Mouse (Mus musculus): ENCODE results near the gene Frem1. TPM values are rescaled to one million over a fixed set of nuclear protein-coding genes. Genes with fewer than 3 reads are reported as not detected.

Gene Frem1
- polyA plus RNA-seq, 1 experiment: 0.64 TPM

DNA sequence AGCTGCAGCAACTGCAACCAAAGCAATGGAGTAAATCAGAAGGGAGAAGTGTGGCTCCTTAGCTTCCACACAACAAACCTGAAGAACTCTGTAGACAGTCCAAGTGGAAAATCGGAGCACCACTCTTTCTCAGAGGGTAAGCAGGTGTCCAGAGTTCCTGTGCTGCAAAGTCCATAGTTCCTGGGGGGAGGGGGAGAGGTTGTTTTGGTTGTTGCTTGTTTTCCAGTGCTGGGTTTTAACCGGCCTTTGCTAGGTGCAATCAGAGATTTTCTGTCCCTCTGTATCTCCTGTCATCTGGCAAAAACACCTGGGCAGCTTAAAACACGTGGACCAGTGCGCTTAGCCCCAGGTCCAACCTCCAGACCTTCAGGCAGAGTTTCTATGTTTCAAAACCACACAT, 177.3 kb downstream of the Frem1 start:
- H3K4me3 ChIP-seq (ENCODE audit: low read depth, low read length): no peak overlapping the region
- H3K9me3 ChIP-seq (replicated peaks; ENCODE audit: control insufficient read depth, insufficient read depth, low read length, poor library complexity, severe bottlenecking): peaks cover 4% of the 10 kb centered on the region; the same call in 1 of the 2 replicates
- H3K9ac ChIP-seq (ENCODE audit: low read depth, poor library complexity, severe bottlenecking): no peak overlapping the region
- no peak overlapping the region for H3K27ac ChIP-seq (ENCODE audit: insufficient read depth, low read length)
- TF ChIP-seq EP300 (IDR thresholded peaks at IDR 0.05; ENCODE audit: insufficient read depth, low read depth, low read length): no peak
- H3K4me1 ChIP-seq (ENCODE audit: control insufficient read depth, insufficient read depth, low read length): peaks cover 2% of the 10 kb centered on the region
- H3K27me3 ChIP-seq (ENCODE audit: control insufficient read depth, insufficient read depth, low read length, poor library complexity, severe bottlenecking): no peaks in the 10 kb centered on the region
- no peaks in the 10 kb centered on the region for H3K36me3 ChIP-seq (ENCODE audit: control insufficient read depth, insufficient read depth, low read length, poor library complexity, severe bottlenecking)

DNA sequence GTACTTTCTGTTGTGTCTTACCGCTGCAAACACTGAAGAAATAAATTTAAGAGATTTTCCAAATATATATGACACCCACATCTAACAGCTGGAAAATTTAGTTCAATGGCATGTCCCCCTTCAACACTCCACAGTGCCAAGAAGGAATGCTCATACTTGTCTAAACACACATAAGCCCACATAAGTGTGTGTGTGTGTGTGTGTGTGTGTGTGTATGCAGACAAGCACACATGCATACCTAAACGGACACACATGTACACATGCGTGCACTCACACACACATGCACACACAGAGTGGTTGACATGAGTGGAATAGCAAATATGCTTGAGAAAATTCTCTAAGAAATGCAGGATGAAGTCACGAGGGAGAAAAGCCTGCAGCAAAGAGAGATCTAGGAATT, 179.6 kb downstream of the Frem1 start:
- Histone ChIP-seq H3K4me1 (ENCODE audit: control insufficient read depth, insufficient read depth, low read length) (peaks cover 2% of the 10 kb centered on the region), H3K36me3 (ENCODE audit: control insufficient read depth, insufficient read depth, low read length, poor library complexity, severe bottlenecking) (no peaks in the 10 kb centered on the region), H3K27ac (ENCODE audit: insufficient read depth, low read length) (no peak overlapping the region; the same call in 1 of the 2 replicates), H3K27me3 (ENCODE audit: control insufficient read depth, insufficient read depth, low read length, poor library complexity, severe bottlenecking) (no peaks in the 10 kb centered on the region), H3K9ac (ENCODE audit: low read depth, poor library complexity, severe bottlenecking) (no peak overlapping the region), H3K4me3 (ENCODE audit: low read depth, low read length) (no peak overlapping the region), H3K9me3 (replicated peaks; ENCODE audit: control insufficient read depth, insufficient read depth, low read length, poor library complexity, severe bottlenecking) (peaks cover 5% of the 10 kb centered on the region; the same call in 1 of the 2 replicates)
- no peak for TF ChIP-seq CTCF (IDR thresholded peaks at IDR 0.05; ENCODE audit: low read depth, low read length)
- TF ChIP-seq EP300 (IDR thresholded peaks at IDR 0.05; ENCODE audit: insufficient read depth, low read depth, low read length): no peak
- TF ChIP-seq POLR2A (IDR thresholded peaks at IDR 0.05; ENCODE audit: insufficient read depth, low read length): no peak

DNA sequence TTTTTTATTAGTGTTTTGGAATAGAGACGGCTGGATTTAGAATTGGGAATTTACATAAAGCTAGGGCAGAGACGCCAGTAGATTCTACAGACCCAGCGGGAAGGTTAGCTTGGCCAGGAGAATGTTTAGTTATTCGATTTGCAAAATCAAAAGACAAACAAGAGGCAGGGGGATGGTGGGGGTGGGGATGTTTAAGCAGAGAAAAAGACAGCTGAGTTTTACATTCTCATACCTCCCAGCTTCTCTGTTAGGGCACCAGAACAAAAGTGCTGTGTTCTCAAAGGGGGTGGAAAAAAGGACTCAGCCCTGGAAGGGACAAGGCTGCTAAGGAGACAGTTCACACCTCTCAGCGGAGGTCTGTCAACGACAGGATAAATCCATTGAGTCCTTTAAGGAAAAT, 180.0 kb downstream of the Frem1 start:
- H3K27ac ChIP-seq (ENCODE audit: insufficient read depth, low read length): 0 out of 2 replicates have a peak overlapping the region, but pooled peaks have one; percentile 11
- H3K36me3 ChIP-seq (ENCODE audit: control insufficient read depth, insufficient read depth, low read length, poor library complexity, severe bottlenecking): no peaks in the 10 kb centered on the region
- peaks cover 2% of the 10 kb centered on the region for H3K4me1 ChIP-seq (ENCODE audit: control insufficient read depth, insufficient read depth, low read length)
- H3K4me3 ChIP-seq (ENCODE audit: low read depth, low read length): no peak overlapping the region
- peaks cover 5% of the 10 kb centered on the region; the same call in 1 of the 2 replicates for H3K9me3 ChIP-seq (replicated peaks; ENCODE audit: control insufficient read depth, insufficient read depth, low read length, poor library complexity, severe bottlenecking)
- no peak overlapping the region for H3K9ac ChIP-seq (ENCODE audit: low read depth, poor library complexity, severe bottlenecking)
- TF ChIP-seq EP300 (IDR thresholded peaks at IDR 0.05; ENCODE audit: insufficient read depth, low read depth, low read length) (no peak), CTCF (IDR thresholded peaks at IDR 0.05; ENCODE audit: low read depth, low read length) (no peak), POLR2A (IDR thresholded peaks at IDR 0.05; ENCODE audit: insufficient read depth, low read length) (no peak)
- no peaks in the 10 kb centered on the region for H3K27me3 ChIP-seq (ENCODE audit: control insufficient read depth, insufficient read depth, low read length, poor library complexity, severe bottlenecking)

DNA sequence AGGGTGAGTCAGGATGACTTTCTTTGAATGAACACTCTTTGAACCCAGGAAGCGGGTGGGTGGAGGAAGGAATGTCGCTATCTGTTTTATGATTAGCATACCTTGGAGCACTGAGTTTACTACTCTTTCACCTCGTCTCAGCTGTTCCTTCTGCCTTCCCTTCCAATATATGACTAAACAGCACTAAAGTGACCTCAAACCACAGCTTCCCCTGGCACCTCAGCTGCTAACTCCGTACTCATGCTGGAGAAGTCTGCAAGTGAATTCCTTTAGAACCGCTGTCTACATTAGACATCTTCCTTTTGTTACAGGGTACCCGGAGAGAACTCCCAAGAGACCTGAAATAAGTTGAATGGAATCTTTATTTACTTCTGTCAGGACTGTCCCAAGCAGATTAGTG, 181.2 kb downstream of the Frem1 start:
- Histone ChIP-seq H3K9ac (ENCODE audit: low read depth, poor library complexity, severe bottlenecking) (no peak overlapping the region), H3K4me1 (ENCODE audit: control insufficient read depth, insufficient read depth, low read length) (peaks cover 2% of the 10 kb centered on the region), H3K36me3 (ENCODE audit: control insufficient read depth, insufficient read depth, low read length, poor library complexity, severe bottlenecking) (no peaks in the 10 kb centered on the region), H3K9me3 (replicated peaks; ENCODE audit: control insufficient read depth, insufficient read depth, low read length, poor library complexity, severe bottlenecking) (peaks cover 5% of the 10 kb centered on the region; the same call in 1 of the 2 replicates), H3K4me3 (ENCODE audit: low read depth, low read length) (no peak overlapping the region), H3K27me3 (ENCODE audit: control insufficient read depth, insufficient read depth, low read length, poor library complexity, severe bottlenecking) (no peaks in the 10 kb centered on the region), H3K27ac (ENCODE audit: insufficient read depth, low read length) (no peak overlapping the region)
- TF ChIP-seq CTCF (IDR thresholded peaks at IDR 0.05; ENCODE audit: low read depth, low read length) (no peak), EP300 (IDR thresholded peaks at IDR 0.05; ENCODE audit: insufficient read depth, low read depth, low read length) (no peak), POLR2A (IDR thresholded peaks at IDR 0.05; ENCODE audit: insufficient read depth, low read length) (no peak)

DNA sequence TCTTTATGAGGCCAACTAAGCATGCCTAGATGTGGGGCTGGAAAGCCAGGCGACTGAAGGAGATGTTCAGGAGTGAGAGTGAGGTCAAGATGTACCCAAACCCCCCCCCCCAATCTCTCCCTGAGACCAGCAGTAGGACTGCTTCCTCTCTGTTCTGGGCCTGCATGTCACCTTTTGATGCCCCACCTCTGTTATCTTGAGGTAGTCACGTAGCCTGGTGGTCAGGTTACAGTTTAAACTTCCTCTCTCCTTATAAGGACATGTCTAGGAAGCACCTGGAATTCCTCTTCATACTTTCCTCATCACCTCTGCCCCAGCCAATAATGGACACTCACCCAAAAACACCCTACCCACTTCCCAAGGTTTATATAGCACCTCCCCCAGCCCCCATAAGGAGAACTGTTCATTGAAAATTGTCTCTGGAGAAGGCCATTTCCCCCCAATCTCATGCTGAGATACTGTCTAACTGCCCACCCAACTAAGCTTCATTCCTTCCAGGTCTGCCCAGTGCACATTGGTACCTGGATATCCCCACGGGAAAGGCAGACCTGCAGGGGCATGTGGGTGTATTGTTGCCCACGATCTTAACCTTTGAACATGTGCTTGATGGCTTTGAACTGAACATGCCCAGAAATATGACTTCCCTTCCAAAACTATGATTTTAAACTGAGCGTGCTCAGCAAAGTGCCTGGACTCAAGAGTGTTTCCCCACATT, 184.3 kb downstream of the Frem1 start:
- Histone ChIP-seq H3K36me3 (ENCODE audit: control insufficient read depth, insufficient read depth, low read length, poor library complexity, severe bottlenecking) (no peaks in the 10 kb centered on the region), H3K27ac (ENCODE audit: insufficient read depth, low read length) (no peak overlapping the region), H3K9ac (ENCODE audit: low read depth, poor library complexity, severe bottlenecking) (no peak overlapping the region), H3K9me3 (replicated peaks; ENCODE audit: control insufficient read depth, insufficient read depth, low read length, poor library complexity, severe bottlenecking) (peaks cover 5% of the 10 kb centered on the region; the same call in 1 of the 2 replicates), H3K27me3 (ENCODE audit: control insufficient read depth, insufficient read depth, low read length, poor library complexity, severe bottlenecking) (no peaks in the 10 kb centered on the region), H3K4me1 (ENCODE audit: control insufficient read depth, insufficient read depth, low read length) (peaks cover 2% of the 10 kb centered on the region), H3K4me3 (ENCODE audit: low read depth, low read length) (no peak overlapping the region)
- TF ChIP-seq EP300 (IDR thresholded peaks at IDR 0.05; ENCODE audit: insufficient read depth, low read depth, low read length): no peak
- no peak for TF ChIP-seq POLR2A (IDR thresholded peaks at IDR 0.05; ENCODE audit: insufficient read depth, low read length)
- no peak for TF ChIP-seq CTCF (IDR thresholded peaks at IDR 0.05; ENCODE audit: low read depth, low read length)

DNA sequence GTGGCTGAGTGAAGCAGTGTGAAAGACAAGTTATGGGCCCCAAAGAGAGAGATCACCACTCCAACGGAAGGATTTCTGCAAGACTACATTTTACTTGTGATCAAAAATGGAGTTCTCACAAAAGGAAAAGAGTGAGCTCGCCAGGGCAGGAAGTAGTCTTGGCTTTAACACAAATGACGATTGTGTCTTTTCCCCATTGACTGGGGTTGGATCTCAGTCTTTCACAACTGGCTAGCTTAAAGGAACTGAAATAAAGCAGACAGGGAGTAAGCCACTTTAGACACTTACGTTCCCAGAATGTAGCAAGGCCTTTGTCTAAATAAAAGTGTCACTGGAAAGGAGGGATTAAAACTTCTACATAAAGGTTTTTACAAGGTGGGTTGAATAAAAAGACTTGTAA, 185.0 kb downstream of the Frem1 start:
- Histone ChIP-seq H3K9me3 (replicated peaks; ENCODE audit: control insufficient read depth, insufficient read depth, low read length, poor library complexity, severe bottlenecking) (peaks cover 5% of the 10 kb centered on the region; the same call in 1 of the 2 replicates), H3K36me3 (ENCODE audit: control insufficient read depth, insufficient read depth, low read length, poor library complexity, severe bottlenecking) (no peaks in the 10 kb centered on the region), H3K4me1 (ENCODE audit: control insufficient read depth, insufficient read depth, low read length) (no peaks in the 10 kb centered on the region), H3K27ac (ENCODE audit: insufficient read depth, low read length) (no peak overlapping the region), H3K9ac (ENCODE audit: low read depth, poor library complexity, severe bottlenecking) (no peak overlapping the region), H3K4me3 (ENCODE audit: low read depth, low read length) (no peak overlapping the region), H3K27me3 (ENCODE audit: control insufficient read depth, insufficient read depth, low read length, poor library complexity, severe bottlenecking) (no peaks in the 10 kb centered on the region)
- TF ChIP-seq POLR2A (IDR thresholded peaks at IDR 0.05; ENCODE audit: insufficient read depth, low read length): no peak
- TF ChIP-seq CTCF (IDR thresholded peaks at IDR 0.05; ENCODE audit: low read depth, low read length): no peak
- TF ChIP-seq EP300 (IDR thresholded peaks at IDR 0.05; ENCODE audit: insufficient read depth, low read depth, low read length): no peak
